Mouse (Mus musculus) heart, adult 9 months (tissue): ENCODE data around the gene Pkm.
A peak's percentile ranks its signal among the peaks of the same experiment; 100 is the strongest.

Experiments
- DNase-seq, 2 experiments: peaks; one replicate each; pipeline ENCODE4 v3.0.0; 2022; ENCODE audit warnings: low spot score in 2 of 2

Gene Pkm

GRCm38 (mm10) chr9:59706850-59707825 lies 51.0 kb downstream of the Pkm start:
- no peak for DNase-seq

- no peak for DNase-seq
These were observed 53.1 kb downstream of the Pkm start for GRCm38 (mm10) chr9:59709225-59709624.

GRCm38 (mm10) chr9:59716275-59716898 lies 60.2 kb downstream of the Pkm start:
- no peak for DNase-seq

GRCm38 (mm10) chr9:59718237-59718636 lies 62.1 kb downstream of the Pkm start:
- no peak for DNase-seq

- DNase-seq: no peak
These were observed 65.0 kb downstream of the Pkm start for GRCm38 (mm10) chr9:59721144-59721543.

- peak; percentile 64 to 75 for DNase-seq
These were observed 67.0 kb downstream of the Pkm start for GRCm38 (mm10) chr9:59723096-59723657.

GRCm38 (mm10) chr9:59723791-59724442 lies 67.7 kb downstream of the Pkm start:
- peak in 1 of 2 experiments; percentile 7 for DNase-seq

- DNase-seq: no peak
These were observed 69.3 kb downstream of the Pkm start for GRCm38 (mm10) chr9:59725515-59725914.

GRCm38 (mm10) chr9:59727569-59728286 lies 71.6 kb downstream of the Pkm start:
- no peak for DNase-seq
